Mouse (Mus musculus) liver, embryonic 16.5 days (tissue): ENCODE measurements around the gene Nlrp6. TPM values are rescaled to one million over a fixed set of nuclear protein-coding genes. Genes with fewer than 3 reads are reported as not detected.
"Not testable (repeated sequence)": the region's sequence is repeated elsewhere in the genome, so short reads cannot be mapped to it uniquely, and the experiment has no call there.

Experiments
- ATAC-seq: fragments of 200-750 bp; cut with Nextera tagmentation; 2 replicates; pipeline ENCODE4 v1.8.0; 2017; ENCODE audit warnings: low read depth, mild to moderate bottlenecking, moderate number of reproducible peaks, moderate library complexity
- H3K27ac ChIP-seq: fragments of 300-500 bp; sonication (generic); 2 replicates; pipeline ENCODE4 v1.5.1; 2014; ENCODE audit warnings: mild to moderate bottlenecking, low read length
- H3K27me3 ChIP-seq: fragments of 300-500 bp; sonication (generic); 2 replicates; pipeline ENCODE4 v1.6.1; 2014; ENCODE audit warnings: low read depth, low read length, mixed read lengths; ENCODE audit not compliant: control insufficient read depth, insufficient read depth
- H3K36me3 ChIP-seq: fragments of 300-500 bp; sonication (generic); 2 replicates; pipeline ENCODE4 v1.6.1; 2014; ENCODE audit warnings: mild to moderate bottlenecking; ENCODE audit not compliant: control insufficient read depth, insufficient read depth
- H3K4me1 ChIP-seq: fragments of 300-500 bp; sonication (generic); 2 replicates; pipeline ENCODE4 v1.6.1; 2014; ENCODE audit warnings: low read depth, low read length, mixed read lengths; ENCODE audit not compliant: control insufficient read depth
- H3K4me2 ChIP-seq: fragments of 300-500 bp; sonication (generic); 2 replicates; pipeline ENCODE4 v1.6.1; 2014; ENCODE audit warnings: low read depth, low read length, mixed read lengths
- H3K4me3 ChIP-seq: fragments of 300-500 bp; sonication (generic); 2 replicates; pipeline ENCODE4 v1.5.1; 2014; ENCODE audit warnings: low read depth, mild to moderate bottlenecking, low read length
- H3K9ac ChIP-seq: fragments of 300-500 bp; sonication (generic); 2 replicates; pipeline ENCODE4 v1.6.1; 2014; ENCODE audit warnings: low read depth, low read length
- H3K9me3 ChIP-seq: fragments of 300-500 bp; sonication (generic); replicated peaks from 2 replicates; pipeline ENCODE4 v1.6.1; 2016; ENCODE audit warnings: low read length; ENCODE audit not compliant: control insufficient read depth
- WGBS: fragments of 180-500 bp; shearing (Covaris S2); extraction: QIAGEN DNeasy Blood & Tissue Kit; methylation state at CpG from one replicate; pipeline ENCODE4 v1.1.7; 2014; ENCODE audit not compliant: insufficient replicate concordance; 5-methylcytosine and 5-hydroxymethylcytosine counted together
- polyA plus RNA-seq: library from polyadenylated mRNA; unstranded; fragments of >200 nt; fragmentation: Nextera tagmentation; extraction: Ambion mirVana; gene quantifications from 2 replicates; pipeline ENCODE4 v1.2.1, GENCODE M21; 2015

The Nlrp6 gene
- polyA plus RNA-seq, 1 experiment from 2014 or later = 10.8 TPM

DNA sequence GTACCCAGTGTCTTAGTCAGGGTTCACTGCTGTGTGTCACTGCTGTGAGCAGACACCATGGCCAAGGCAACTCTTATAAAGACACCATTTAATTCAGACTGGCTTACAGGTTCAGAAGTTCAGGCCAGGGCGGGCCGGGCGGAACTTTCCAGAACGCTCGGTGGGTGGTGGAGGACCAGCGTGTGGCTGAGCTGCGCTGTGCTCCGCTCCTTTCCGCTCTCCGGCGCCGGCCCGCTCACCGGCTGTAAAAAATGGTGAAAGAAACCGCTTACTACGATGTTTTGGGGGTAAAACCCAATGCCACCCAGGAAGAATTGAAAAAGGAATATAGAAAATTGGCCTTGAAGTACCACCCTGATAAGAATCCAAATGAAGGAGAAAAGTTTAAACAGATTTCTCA is 30.1 kb upstream of the Nlrp6 start:
- H3K36me3 ChIP-seq = peaks cover 32% of the 10 kb centered on the region
- ATAC-seq, H3K4me3 ChIP-seq, H3K4me1 ChIP-seq, H3K27ac ChIP-seq, H3K27me3 ChIP-seq, H3K4me2 ChIP-seq, H3K9me3 ChIP-seq, H3K9ac ChIP-seq: not testable (repeated sequence)
- 91% methylated on average over 16 of the region's 16 CpGs for WGBS

DNA sequence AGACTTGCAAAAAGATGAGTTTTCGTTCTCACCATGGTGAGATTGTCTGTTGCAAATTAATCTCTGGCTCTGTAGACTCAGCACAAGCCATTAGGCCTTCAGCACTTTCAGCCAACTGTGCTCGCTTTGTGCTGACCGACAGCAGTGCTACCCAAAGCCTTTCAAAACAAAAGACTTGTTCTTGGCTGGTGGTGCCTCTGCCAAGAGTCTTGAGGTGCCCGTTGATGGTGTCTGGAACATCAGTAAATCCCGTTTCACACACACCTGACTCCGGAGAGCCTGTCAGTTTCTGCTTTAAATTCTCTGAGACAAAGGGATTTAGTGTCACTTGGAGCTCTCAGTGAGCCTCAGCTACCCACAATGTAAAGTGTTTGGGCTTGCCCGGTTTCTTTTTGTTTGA is 26.7 kb upstream of the Nlrp6 start:
- WGBS = 81% methylated on average over 7 of the region's 7 CpGs
- H3K9me3 ChIP-seq = no peaks in the 10 kb centered on the region
- no peak overlapping the region for H3K27ac ChIP-seq
- no peaks in the 10 kb centered on the region for H3K27me3 ChIP-seq
- H3K9ac ChIP-seq = no peak overlapping the region
- no peak for ATAC-seq
- H3K4me1 ChIP-seq = no peaks in the 10 kb centered on the region
- no peak overlapping the region for H3K4me2 ChIP-seq
- no peak overlapping the region for H3K4me3 ChIP-seq
- peaks cover 26% of the 10 kb centered on the region for H3K36me3 ChIP-seq

DNA sequence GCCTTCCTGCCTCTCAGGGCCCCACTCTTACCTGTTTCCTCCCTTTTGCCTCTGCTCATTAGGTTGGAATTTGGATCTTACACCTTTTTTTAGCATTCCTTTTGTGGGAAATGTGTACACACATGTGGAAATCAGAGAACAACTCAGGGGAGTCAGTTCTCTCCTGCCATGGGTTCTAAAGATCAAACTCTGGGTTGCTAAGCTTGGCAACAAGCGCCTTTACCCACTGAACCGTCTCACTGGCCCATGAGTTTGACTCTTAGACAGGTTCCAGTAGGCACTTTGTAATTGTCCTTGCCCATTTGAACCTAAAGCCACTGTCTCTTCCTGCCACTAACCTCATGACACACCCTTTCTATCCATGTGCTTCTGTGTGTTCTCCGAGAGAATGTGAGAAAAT is 26.1 kb upstream of the Nlrp6 start:
- Histone ChIP-seq H3K4me2 (no peak overlapping the region), H3K27me3 (no peaks in the 10 kb centered on the region), H3K36me3 (peaks cover 21% of the 10 kb centered on the region), H3K4me1 (no peaks in the 10 kb centered on the region), H3K27ac (no peak overlapping the region), H3K4me3 (no peak overlapping the region), H3K9ac (no peak overlapping the region), H3K9me3 (no peaks in the 10 kb centered on the region)
- 85% methylated on average over 3 of the region's 3 CpGs for WGBS
- no peak for ATAC-seq

DNA sequence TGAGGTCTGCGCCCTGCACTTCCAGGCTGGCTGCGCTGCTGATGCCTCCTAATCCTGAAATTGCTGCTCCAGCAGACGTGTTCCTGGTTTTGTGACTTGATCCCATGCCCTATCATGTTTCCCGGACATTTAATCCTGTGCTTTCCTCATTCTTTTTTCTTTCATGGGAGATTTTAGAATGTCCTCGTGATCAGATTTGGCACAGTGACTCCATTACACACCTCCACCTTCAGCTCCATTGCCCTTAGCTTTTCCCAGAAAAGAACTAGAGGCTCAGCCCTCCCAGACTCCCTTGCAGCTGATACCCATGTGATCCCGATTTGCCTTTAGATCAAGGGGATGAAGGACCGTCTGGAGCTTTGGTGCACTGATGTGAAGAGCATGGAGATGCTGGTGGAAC is 22.8 kb upstream of the Nlrp6 start:
- Histone ChIP-seq H3K4me2 (no peak overlapping the region), H3K36me3 (peaks cover 10% of the 10 kb centered on the region), H3K4me3 (no peak overlapping the region), H3K27ac (no peak overlapping the region), H3K9me3 (no peaks in the 10 kb centered on the region), H3K9ac (no peak overlapping the region), H3K4me1 (no peaks in the 10 kb centered on the region), H3K27me3 (no peaks in the 10 kb centered on the region)
- ATAC-seq = no peak
- WGBS = 75% methylated on average over 7 of the region's 7 CpGs

DNA sequence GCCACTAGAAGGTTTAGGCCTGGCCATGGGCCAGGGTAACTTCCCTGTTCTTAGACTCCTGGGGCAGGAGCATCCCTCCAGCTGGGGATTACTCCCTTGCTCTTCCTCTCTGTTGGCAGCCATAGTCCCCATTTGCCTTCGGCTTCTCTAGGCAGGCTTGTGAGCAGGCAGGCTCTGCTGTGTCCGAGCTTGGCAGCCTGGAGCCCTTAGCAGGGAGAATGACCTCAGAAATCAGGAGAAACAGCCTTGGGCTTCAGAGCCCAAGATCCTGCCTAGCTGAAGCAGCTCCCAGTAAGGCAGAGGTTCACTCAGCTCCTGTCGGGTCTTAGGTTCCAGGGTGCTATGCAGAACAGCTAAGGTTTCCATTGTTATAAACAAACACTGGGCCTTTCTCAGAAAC is 21.6 kb upstream of the Nlrp6 start:
- WGBS = 78% methylated on average over 3 of the region's 3 CpGs
- H3K9me3 ChIP-seq = no peaks in the 10 kb centered on the region
- H3K27me3 ChIP-seq = no peaks in the 10 kb centered on the region
- H3K9ac ChIP-seq = no peak overlapping the region
- no peak for ATAC-seq
- H3K36me3 ChIP-seq = peaks cover 10% of the 10 kb centered on the region
- no peak overlapping the region for H3K4me2 ChIP-seq
- no peak overlapping the region for H3K4me3 ChIP-seq
- H3K27ac ChIP-seq = no peak overlapping the region
- H3K4me1 ChIP-seq = no peaks in the 10 kb centered on the region

DNA sequence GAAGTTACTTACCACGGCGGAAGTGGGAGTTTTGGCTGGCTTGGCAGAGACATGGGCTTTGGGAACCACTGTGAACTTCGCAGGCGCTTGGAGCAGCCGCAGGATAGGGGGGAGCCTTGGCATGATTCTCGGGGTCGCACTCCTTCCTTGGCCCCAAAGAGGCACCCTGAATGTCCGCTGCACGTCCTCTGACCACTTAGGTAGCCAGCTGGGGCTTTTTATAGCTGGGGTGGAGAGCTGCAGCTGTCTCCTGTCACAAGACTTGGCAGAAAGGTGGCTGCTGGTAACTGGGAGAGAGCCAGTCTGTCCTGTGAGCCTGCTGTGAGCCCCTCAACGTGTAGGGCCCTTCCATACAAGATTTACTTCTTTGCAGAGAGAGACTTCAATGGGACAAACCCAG is 20.5 kb upstream of the Nlrp6 start, which contains the start of gene Cox8b:
TSS of gene Cox8b (minus strand) at position 227 of the 400 bp plus-strand sequence.
- Histone ChIP-seq H3K9me3 (no peaks in the 10 kb centered on the region), H3K4me2 (no peak within 1 kb of the TSS), H3K27ac (no peak within 1 kb of the TSS), H3K36me3 (peaks cover 10% of the 10 kb centered on the region), H3K4me3 (no peak within 1 kb of the TSS), H3K4me1 (no peaks in the 10 kb centered on the region), H3K27me3 (no peaks in the 10 kb centered on the region), H3K9ac (no peak within 1 kb of the TSS)
- 76% methylated on average over 10 of the region's 10 CpGs for WGBS
- ATAC-seq = no peak

DNA sequence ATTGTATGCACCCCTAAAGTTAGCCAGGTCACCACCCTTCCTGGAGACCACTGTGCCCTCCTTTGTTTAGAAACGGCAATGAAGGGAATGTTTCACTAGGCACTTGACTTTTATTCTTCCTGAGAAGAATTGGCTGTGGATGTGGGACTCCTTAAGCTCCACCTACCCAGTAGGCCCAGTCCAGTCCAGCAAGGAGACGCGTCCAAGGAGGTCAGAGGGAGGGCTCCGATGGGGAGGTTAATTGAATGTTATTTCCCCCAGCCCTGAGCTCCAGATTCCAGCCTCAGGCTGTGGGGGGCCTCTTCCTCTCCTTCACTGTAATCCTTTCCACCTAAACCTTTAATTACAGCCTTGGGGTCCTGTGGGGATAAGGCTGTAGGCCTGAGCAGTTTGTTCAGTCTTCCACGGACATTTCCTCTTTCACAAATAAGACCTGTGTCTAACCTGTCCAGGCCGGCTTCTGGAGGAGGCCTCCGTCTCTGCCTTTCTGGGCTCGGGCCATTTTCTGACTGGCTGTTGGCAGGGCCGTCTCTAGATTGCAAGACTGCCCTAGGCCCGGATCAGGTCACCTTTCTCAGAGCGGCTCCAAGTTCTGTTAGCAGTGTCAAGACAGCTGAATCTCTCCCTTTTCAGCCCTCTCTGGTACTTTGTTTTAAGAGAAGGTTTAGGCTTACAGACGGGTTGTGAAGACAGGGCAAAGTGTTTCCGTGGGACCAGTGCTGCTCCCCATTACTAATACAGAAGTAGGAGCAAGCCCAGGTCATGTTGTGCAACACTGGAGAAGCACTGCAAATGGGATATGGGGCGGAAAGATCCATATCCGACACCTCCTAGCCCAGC is 18.4 kb upstream of the Nlrp6 start:
- H3K4me2 ChIP-seq = no peak overlapping the region
- H3K27me3 ChIP-seq = no peaks in the 10 kb centered on the region
- no peak overlapping the region for H3K4me3 ChIP-seq
- peaks cover 10% of the 10 kb centered on the region for H3K36me3 ChIP-seq
- H3K27ac ChIP-seq = no peak overlapping the region
- 71% methylated on average over 15 of the region's 15 CpGs for WGBS
- no peaks in the 10 kb centered on the region for H3K9me3 ChIP-seq
- no peaks in the 10 kb centered on the region for H3K4me1 ChIP-seq
- H3K9ac ChIP-seq = no peak overlapping the region
- ATAC-seq = no peak

DNA sequence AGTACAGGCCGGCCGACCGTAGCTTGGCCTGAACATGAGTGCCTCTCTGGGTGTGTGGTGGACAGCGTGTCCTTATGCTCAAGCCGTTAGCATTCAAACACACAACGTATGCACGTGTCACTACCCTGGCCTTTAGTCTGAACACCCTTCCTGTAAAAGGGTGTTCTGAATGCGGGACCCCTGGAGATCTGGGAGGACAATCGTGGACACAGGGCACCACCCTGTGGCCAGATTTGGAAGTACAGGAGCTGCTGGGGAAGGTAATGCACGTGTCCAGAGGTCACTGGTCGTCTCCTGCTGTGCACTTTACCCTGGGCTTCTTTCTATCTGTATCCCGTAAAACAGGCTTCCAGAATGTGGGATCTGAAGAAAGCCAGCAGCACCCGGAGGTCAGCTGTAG is 17.5 kb upstream of the Nlrp6 start:
- peak; percentile 30 for ATAC-seq
- Histone ChIP-seq H3K4me1 (no peaks in the 10 kb centered on the region), H3K9me3 (no peaks in the 10 kb centered on the region), H3K27me3 (no peaks in the 10 kb centered on the region), H3K4me2 (no peak overlapping the region), H3K9ac (no peak overlapping the region), H3K27ac (peak overlapping the region; percentile 55), H3K36me3 (peaks cover 2% of the 10 kb centered on the region; the same call in 1 of the 2 replicates), H3K4me3 (no peak overlapping the region)
- 24% methylated on average over 13 of the region's 13 CpGs for WGBS

DNA sequence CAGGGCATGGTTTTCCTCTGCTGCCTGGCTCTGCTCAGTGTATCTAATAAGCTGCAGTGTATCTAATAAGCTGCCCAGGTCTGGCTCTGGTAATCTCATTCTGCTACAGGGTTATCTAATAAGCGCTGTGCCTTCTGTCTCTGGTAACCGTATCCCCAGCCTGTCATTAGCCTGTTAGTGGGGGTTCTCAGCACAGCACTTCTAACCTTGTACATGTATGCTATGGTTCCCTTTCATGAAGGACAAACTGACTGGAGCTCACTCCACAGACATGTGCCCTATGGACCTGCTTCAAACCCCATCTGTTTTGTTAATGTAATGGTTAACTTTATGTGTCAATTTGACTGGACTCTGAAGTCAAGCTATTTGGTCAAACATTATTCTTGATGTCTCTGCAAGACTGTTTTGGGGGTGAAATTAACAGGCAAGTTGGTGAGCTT is 15.0 kb upstream of the Nlrp6 start:
- Histone ChIP-seq H3K36me3 (no peaks in the 10 kb centered on the region), H3K4me2 (peak overlapping the region; percentile 21; the same call in 1 of the 2 replicates), H3K9ac (no peak overlapping the region; the same call in 1 of the 2 replicates), H3K9me3 (no peaks in the 10 kb centered on the region), H3K27ac (peak overlapping the region; percentile 62), H3K4me1 (0 out of 2 replicates have a peak, but pooled peaks cover 2% of the 10 kb centered on the region), H3K4me3 (peak overlapping the region; percentile 46), H3K27me3 (no peaks in the 10 kb centered on the region)
- peak; percentile 65 for ATAC-seq
- 15% methylated on average over 2 of the region's 2 CpGs for WGBS
